Mouse (Mus musculus) skeletal muscle tissue, adult 2 months (tissue): ENCODE measurements at regions not wholly inside any gene's neighbourhood (a gene's known extent, or its start where the extent isn't known, plus 50 kb on each side); places are given as distances from the start of the nearest gene placed in this dataset.
A peak's percentile ranks its signal among the peaks of the same experiment; 100 is the strongest.

Experiments
- DNase-seq: peaks from one replicate; pipeline ENCODE4 v3.0.0-alpha.2; 2012; ENCODE audit warnings: low read depth, low spot score

DNA sequence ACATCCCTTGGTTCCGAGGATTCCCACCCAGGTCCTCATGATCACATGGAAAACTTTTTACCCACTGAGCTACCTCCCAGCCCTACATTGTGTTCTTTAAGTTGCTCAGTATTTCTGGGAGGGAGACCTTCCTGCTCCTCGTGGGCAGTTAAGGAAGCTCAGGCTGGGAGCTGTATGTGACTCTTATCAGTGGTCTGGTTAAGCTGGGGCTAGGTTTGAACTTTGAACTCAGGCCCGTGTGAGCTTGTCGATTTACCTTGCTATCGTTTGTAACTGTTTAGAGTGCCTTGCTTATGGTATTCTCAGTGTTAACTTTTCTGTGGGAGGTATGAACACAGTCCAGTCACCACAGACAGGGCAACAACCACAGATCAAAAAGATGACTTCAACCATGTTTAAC lies 68.4 kb upstream of the Tpm1 start:
- DNase-seq = no peak

DNA sequence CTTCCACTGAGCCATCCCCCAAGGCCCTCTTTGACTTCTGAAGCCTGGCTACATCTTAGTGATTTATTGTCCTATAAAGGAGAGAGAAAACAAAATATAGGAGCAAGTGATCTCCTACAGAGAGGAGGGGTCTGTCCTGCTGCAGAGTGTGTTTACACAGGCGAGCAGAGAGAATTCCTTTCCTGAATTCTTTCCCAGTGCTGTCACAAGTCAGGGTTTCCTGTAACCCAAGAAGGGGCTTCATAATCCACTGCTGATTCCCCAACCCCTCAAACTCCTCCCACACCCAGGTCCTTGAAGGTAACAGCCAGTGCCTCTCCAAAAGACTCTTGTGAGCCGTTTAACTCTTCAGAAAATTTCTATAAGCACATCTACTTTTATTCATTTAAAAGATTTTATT lies 66.8 kb upstream of the Tpm1 start:
- no peak for DNase-seq

GRCm38 (mm10) chr9:67114099-67114498 lies 64.9 kb upstream of the Tpm1 start:
- peak; percentile 96 for DNase-seq

DNA sequence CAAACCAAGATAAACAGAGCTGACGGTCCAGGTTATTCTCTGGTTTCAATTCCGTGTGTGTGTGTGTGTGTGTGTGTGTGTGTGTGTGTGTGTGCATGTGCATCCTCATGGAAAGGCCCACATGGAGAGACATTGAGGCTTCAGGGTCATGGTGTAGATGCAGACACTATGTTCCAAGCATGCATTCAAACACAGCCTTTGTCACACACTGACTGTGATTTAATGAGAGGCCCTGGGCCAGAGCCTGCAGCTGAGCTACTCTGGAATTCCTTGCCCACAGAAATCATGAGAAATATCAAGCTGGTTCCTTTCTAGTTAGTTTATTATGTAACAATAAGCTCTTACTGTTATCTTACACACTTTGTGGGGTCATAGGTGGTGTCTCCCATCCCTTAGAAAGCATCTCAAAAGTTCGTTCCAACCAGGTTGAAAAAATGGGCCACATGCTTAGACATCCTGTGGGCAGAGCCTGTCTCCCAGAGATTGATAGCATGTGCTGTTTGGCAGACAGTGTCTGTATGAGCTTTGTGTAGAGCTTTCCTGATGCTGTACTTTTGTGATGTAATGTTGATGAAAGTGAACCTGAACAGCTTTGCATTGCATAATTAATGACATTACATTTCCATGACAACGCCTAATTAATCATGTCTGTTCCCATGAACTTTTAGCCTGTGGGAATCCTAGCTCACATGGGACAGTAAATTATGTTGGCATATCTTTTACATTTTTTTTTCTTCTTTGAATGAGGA lies 62.8 kb upstream of the Tpm1 start:
- no peak for DNase-seq

- DNase-seq = no peak
These were observed 58.7 kb upstream of the Tpm1 start for GRCm38 (mm10) chr9:67107938-67108337.

GRCm38 (mm10) chr9:67105867-67106266 lies 56.7 kb upstream of the Tpm1 start:
- DNase-seq = no peak

- DNase-seq = no peak
These were observed 56.0 kb upstream of the Tpm1 start for GRCm38 (mm10) chr9:67105216-67105615.

DNA sequence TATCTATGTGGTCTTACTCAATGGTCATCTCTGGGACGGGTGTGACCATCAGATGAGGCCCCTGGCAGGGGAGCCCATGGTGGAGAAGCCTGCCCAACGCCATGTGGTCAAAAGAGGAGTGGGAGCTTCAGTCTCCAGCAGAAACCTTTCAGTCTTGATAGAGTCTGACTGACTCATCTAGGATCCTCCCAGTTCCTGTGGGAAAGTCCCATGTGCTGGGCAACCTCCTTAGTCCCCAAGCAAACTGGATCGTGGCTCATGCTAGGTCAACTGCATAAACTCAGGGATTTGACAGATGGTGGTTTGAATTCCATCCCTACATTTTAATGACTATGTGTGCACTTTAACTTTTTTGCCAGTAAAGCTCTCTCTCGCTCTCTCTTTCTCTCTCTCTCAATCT lies 55.4 kb upstream of the Tpm1 start:
- DNase-seq = no peak

GRCm38 (mm10) chr9:67102578-67102977 lies 53.4 kb upstream of the Tpm1 start:
- no peak for DNase-seq

GRCm38 (mm10) chr9:67099471-67099870 lies 50.3 kb upstream of the Tpm1 start:
- no peak for DNase-seq
